Comparison of ENCODE assay signal across 23 mouse cellular contexts in genomic region chr5:124287616-124288247, GRCm38 (mm10). TPM values are rescaled to one million over a fixed set of nuclear protein-coding genes. Genes with fewer than 3 reads are reported as not detected.
DNase-seq lines count a peak whose midpoint lies in the region; ATAC-seq and TF ChIP-seq lines count a peak whose summit lies in the region.
"Had no signal": no experiment of that assay in that cellular context is flagged by ENCODE, and none has a peak within 500 bp of the region (broad histone marks: within the 10 kb centered on the region; RNA-seq: fewer than 3 reads in every experiment).

No protein-coding gene starts in this region.

- no peaks in the 10 kb centered on the region for H3K9me3 ChIP-seq in lung, postnatal 0 days (ENCODE audit: low read length)
- no peaks in the 10 kb centered on the region for H3K9me3 ChIP-seq in heart, embryonic 10.5 days
- H3K9me3 ChIP-seq: forebrain, embryonic 15.5 days; hindbrain, embryonic 15.5 days; neural tube, embryonic 13.5 days had no signal

- no peak overlapping the region for H3K27ac ChIP-seq in kidney, adult 2 months (ENCODE audit: insufficient read depth, low read depth, low read length)
- no peak overlapping the region for H3K27ac ChIP-seq in lung, postnatal 0 days (ENCODE audit: low read length)
- H3K27ac ChIP-seq in cortical plate, adult 2 months (ENCODE audit: insufficient read depth, low read length) = peak overlapping the region; percentile 85
- H3K27ac ChIP-seq in heart, embryonic 10.5 days = no peak overlapping the region
- H3K27ac ChIP-seq: forebrain, embryonic 15.5 days; hindbrain, embryonic 15.5 days; limb, embryonic 13.5 days; liver, embryonic 15.5 days; midbrain, embryonic 10.5 days; neural tube, embryonic 13.5 days had no signal

- 0 out of 2 replicates have a peak, but pooled peaks have one; percentile 5 for TF ChIP-seq CTCF in kidney, adult 2 months (conservative IDR thresholded peaks at IDR 0.05; ENCODE audit: insufficient read depth, insufficient read length, low read depth, low read length)
- peak; percentile 29 for TF ChIP-seq CTCF in lung, postnatal 0 days (IDR thresholded peaks at IDR 0.05)
- peak; percentile 38 for TF ChIP-seq CTCF in Patski (IDR thresholded peaks at IDR 0.05)
- TF ChIP-seq CTCF in cortical plate, adult 2 months (IDR thresholded peaks at IDR 0.05; ENCODE audit: extremely low read depth, insufficient read depth, low read length) = no peak

- no peaks in the 10 kb centered on the region for H3K27me3 ChIP-seq in kidney, adult 2 months (replicated peaks; ENCODE audit: control insufficient read depth, insufficient read depth, low read length)
- no peaks in the 10 kb centered on the region for H3K27me3 ChIP-seq in lung, postnatal 0 days (replicated peaks; ENCODE audit: insufficient read depth, low read length)
- H3K27me3 ChIP-seq in Patski = no peaks in the 10 kb centered on the region
- no peaks in the 10 kb centered on the region for H3K27me3 ChIP-seq in heart, embryonic 10.5 days (ENCODE audit: insufficient read depth, poor library complexity, severe bottlenecking)
- H3K27me3 ChIP-seq: CH12.LX; forebrain, embryonic 15.5 days; hindbrain, embryonic 15.5 days; limb, embryonic 13.5 days; liver, embryonic 15.5 days; neural tube, embryonic 13.5 days had no signal

- no peak for TF ChIP-seq POLR2A in kidney, adult 2 months (IDR thresholded peaks at IDR 0.05; ENCODE audit: low read depth, low read length)
- no peak for TF ChIP-seq POLR2A in cortical plate, adult 2 months (IDR thresholded peaks at IDR 0.05; ENCODE audit: extremely low read depth, insufficient read depth, low read length)

- no peak for ATAC-seq in lung, postnatal 0 days
- no peak for ATAC-seq in Patski
- no peak for ATAC-seq in inflammation-experienced regulatory T-cells, adult 6 months
- ATAC-seq: forebrain, embryonic 15.5 days had no signal

- no peak overlapping the region for H3K4me2 ChIP-seq in lung, postnatal 0 days (replicated peaks; ENCODE audit: low read depth, low read length)
- H3K4me2 ChIP-seq: forebrain, embryonic 15.5 days; hindbrain, embryonic 15.5 days; limb, embryonic 13.5 days; liver, embryonic 15.5 days; neural tube, embryonic 13.5 days had no signal

- no peak for DNase-seq in kidney, adult 2 months
- DNase-seq in kidney, adult 18-20 months = no peak
- DNase-seq in lung, postnatal 0 days (ENCODE audit: low spot score) = no peak
- no peak for DNase-seq in lung, postnatal 14 days
- DNase-seq in Patski (ENCODE audit: low read depth, low spot score) = no peak
- no peak for DNase-seq in heart, embryonic 10.5 days (ENCODE audit: low spot score)
- DNase-seq: cerebellum, postnatal 36 days; gastrocnemius, postnatal 14 days; kidney, adult 8-10 months; kidney, postnatal 4 days; layer of hippocampus, postnatal 36 days; lung, postnatal 4 days; thymus, adult 2 months had no signal

- in situ Hi-C loops in Patski (cut with MboI; ENCODE audit: low pct_unique_long_range_greater_than_20kb) = no loop called here

- no peak for TF ChIP-seq EP300 in lung, postnatal 0 days (IDR thresholded peaks at IDR 0.05)

- H3K4me1 ChIP-seq in kidney, adult 2 months (ENCODE audit: control insufficient read depth, insufficient read depth, low read length) = no peaks in the 10 kb centered on the region
- no peaks in the 10 kb centered on the region for H3K4me1 ChIP-seq in lung, postnatal 0 days (ENCODE audit: insufficient read depth, low read depth, low read length)
- peaks cover 5% of the 10 kb centered on the region for H3K4me1 ChIP-seq in cortical plate, adult 2 months (ENCODE audit: control insufficient read depth, insufficient read depth, low read length)
- no peaks in the 10 kb centered on the region for H3K4me1 ChIP-seq in heart, embryonic 10.5 days
- H3K4me1 ChIP-seq: forebrain, embryonic 15.5 days; hindbrain, embryonic 15.5 days; limb, embryonic 13.5 days; liver, embryonic 15.5 days; midbrain, embryonic 10.5 days; neural tube, embryonic 13.5 days had no signal

- no peak overlapping the region for H3K4me3 ChIP-seq in kidney, adult 2 months (ENCODE audit: insufficient read depth, low read depth, low read length)
- no peak overlapping the region for H3K4me3 ChIP-seq in lung, postnatal 0 days (ENCODE audit: low read depth, low read length)
- no peak overlapping the region for H3K4me3 ChIP-seq in cortical plate, adult 2 months (ENCODE audit: insufficient read depth, low read length)
- H3K4me3 ChIP-seq in heart, embryonic 10.5 days = no peak overlapping the region
- H3K4me3 ChIP-seq: erythroblast, embryonic 14.5 days; forebrain, embryonic 15.5 days; hindbrain, embryonic 15.5 days; limb, embryonic 13.5 days; liver, embryonic 15.5 days; midbrain, embryonic 10.5 days; neural tube, embryonic 13.5 days had no signal

- CTCF ChIA-PET in Patski (lab: Charles Lee) = interaction anchor here (2.5 to 4.3 kb wide), 2 partner anchors 8 to 12 kb away, joined by 7 to 14 read pairs; no protein-coding TSS in a partner anchor

- H3K9ac ChIP-seq in lung, postnatal 0 days (replicated peaks; ENCODE audit: low read depth) = no peak overlapping the region
- H3K9ac ChIP-seq: forebrain, embryonic 15.5 days; hindbrain, embryonic 15.5 days; limb, embryonic 13.5 days; liver, embryonic 15.5 days; neural tube, embryonic 13.5 days had no signal

- WGBS in kidney, adult 2 months = 97% methylated on average over 6 of the region's 6 CpGs
- whole genome bisulfite sequencing in lung, postnatal 0 days = 97% methylated on average over 6 of the region's 6 CpGs
- 96% methylated on average over 6 of the region's 6 CpGs for WGBS in heart, embryonic 10.5 days

- POLR2A ChIA-PET in Patski (lab: Charles Lee) = interaction anchor here (0.6 kb wide), 1 partner anchor 36 kb away, joined by 6 read pairs; no protein-coding TSS in a partner anchor

- no peaks in the 10 kb centered on the region; the same call in 1 of the 2 replicates for H3K36me3 ChIP-seq in kidney, adult 2 months (ENCODE audit: control insufficient read depth, insufficient read depth, low read length)
- H3K36me3 ChIP-seq in lung, postnatal 0 days (ENCODE audit: insufficient read depth, low read length) = 0 out of 2 replicates have a peak, but pooled peaks cover 6% of the 10 kb centered on the region
- H3K36me3 ChIP-seq in heart, embryonic 10.5 days = peaks cover 86% of the 10 kb centered on the region

RNA-seq across cellular contexts. Expression of gene Pitpnm2, which starts 38.2 kb away (rescaled TPM):
- 17.3 and 19.8 TPM in 2 replicates for polyA plus RNA-seq in kidney, adult 2 months (2012; rRNA removed)
- 9.2 and 10.5 TPM in 2 replicates for polyA plus RNA-seq in lung, postnatal 0 days (2015; fragmentation: Nextera tagmentation; extraction: Ambion mirVana)
- polyA plus RNA-seq in Patski (2021) = 33.3 TPM
- 178 and 196 TPM in 2 replicates for polyA plus RNA-seq in cortical plate, adult 2 months (2012; rRNA removed)
- 4.8 and 6.1 TPM in 2 replicates for polyA plus RNA-seq in heart, embryonic 10.5 days (2016; fragmentation: Nextera tagmentation; extraction: Ambion mirVana)
- 10 to 100 TPM in 2 of 3 experiments, 1 to 10 TPM in 1; 5.5 to 15.7 (median 11.1) TPM for polyA plus RNA-seq in inflammation-experienced regulatory T-cells, adult 6 months (2017; shearing (Covaris generic))

RNA-seq across cellular contexts. Expression of gene Mphosph9, which starts 40.0 kb away (rescaled TPM):
- polyA plus RNA-seq in kidney, adult 2 months (2012; rRNA removed) = 2.5 and 3.1 TPM in 2 replicates
- 3.2 and 3.4 TPM in 2 replicates for polyA plus RNA-seq in lung, postnatal 0 days (2015; fragmentation: Nextera tagmentation; extraction: Ambion mirVana)
- polyA plus RNA-seq in Patski (2021) = 14.0 TPM
- polyA plus RNA-seq in cortical plate, adult 2 months (2012; rRNA removed) = 21.0 and 22.3 TPM in 2 replicates
- 15.6 and 20.5 TPM in 2 replicates for polyA plus RNA-seq in heart, embryonic 10.5 days (2016; fragmentation: Nextera tagmentation; extraction: Ambion mirVana)
- 10 to 100 TPM; 12.4 to 17.5 (median 15.1) TPM for polyA plus RNA-seq in inflammation-experienced regulatory T-cells, adult 6 months (2017; shearing (Covaris generic))

RNA-seq across cellular contexts. Expression of gene 2810006K23Rik, which starts 40.2 kb away (rescaled TPM):
- polyA plus RNA-seq in kidney, adult 2 months (2012; rRNA removed) = 7.2 and 8.0 TPM in 2 replicates
- polyA plus RNA-seq in lung, postnatal 0 days (2015; fragmentation: Nextera tagmentation; extraction: Ambion mirVana) = 6.1 and 7.7 TPM in 2 replicates
- 17.0 TPM for polyA plus RNA-seq in Patski (2021)
- 13.5 and 13.6 TPM in 2 replicates for polyA plus RNA-seq in cortical plate, adult 2 months (2012; rRNA removed)
- polyA plus RNA-seq in heart, embryonic 10.5 days (2016; fragmentation: Nextera tagmentation; extraction: Ambion mirVana) = 22.1 and 22.9 TPM in 2 replicates
- 10 to 100 TPM; 10.5 to 18.3 (median 11.1) TPM for polyA plus RNA-seq in inflammation-experienced regulatory T-cells, adult 6 months (2017; shearing (Covaris generic))
